Mouse (Mus musculus) CD4-positive naive resting alpha-beta T cell, adult 76 days (primary cell): Measurements from ENCODE around the gene Stip1. TPM values are rescaled to one million over a fixed set of nuclear protein-coding genes. Genes with fewer than 3 reads are reported as not detected.

Experiments
- total RNA-seq: library from RNA; stranded (reverse); gene quantifications from one replicate; pipeline ENCODE4 v1.2.4, GENCODE M21; 2023

Gene Stip1
- total RNA-seq, result 91.7 TPM

DNA sequence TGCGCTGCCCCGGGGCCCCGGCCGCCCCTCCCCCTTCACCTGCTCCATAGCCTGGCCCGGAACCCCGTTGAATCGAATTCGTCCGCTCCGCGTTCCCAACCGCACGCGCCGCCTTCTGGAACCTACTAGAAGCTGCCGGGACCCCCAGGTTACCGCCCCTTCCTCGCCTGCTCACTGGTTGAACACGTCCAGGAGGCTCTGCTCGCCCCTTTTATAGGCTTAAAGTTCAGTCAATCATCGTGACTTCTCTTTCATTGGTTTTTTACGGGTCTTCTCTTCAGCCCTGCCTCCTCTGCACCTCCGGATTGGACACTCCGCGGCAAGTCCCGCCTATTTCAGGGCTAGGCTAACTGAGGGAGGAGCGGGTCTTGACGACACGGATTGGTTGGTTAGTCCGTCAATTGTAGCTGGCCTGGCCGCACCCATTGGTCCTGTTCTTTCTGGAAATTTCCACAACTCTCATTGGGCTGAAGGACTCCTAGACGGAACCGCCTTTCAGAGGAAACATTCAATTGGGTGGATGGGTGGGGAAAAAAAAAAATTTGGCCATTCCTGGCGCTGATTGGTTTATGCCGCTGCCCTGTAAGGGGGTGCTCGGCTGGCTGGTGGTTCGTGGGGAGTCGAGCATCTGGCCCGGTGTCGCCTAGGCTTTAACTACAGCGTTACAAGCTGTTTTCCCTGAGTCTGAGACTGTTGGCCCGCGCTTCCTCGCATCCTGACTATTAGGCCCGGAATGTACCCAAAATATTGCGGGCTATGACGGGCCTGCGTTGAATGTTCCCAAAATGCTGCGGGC is at the start of gene Stip1:
Gene Stip1, minus strand, starts transcription at position 127 of the 796 bp plus-strand sequence.

DNA sequence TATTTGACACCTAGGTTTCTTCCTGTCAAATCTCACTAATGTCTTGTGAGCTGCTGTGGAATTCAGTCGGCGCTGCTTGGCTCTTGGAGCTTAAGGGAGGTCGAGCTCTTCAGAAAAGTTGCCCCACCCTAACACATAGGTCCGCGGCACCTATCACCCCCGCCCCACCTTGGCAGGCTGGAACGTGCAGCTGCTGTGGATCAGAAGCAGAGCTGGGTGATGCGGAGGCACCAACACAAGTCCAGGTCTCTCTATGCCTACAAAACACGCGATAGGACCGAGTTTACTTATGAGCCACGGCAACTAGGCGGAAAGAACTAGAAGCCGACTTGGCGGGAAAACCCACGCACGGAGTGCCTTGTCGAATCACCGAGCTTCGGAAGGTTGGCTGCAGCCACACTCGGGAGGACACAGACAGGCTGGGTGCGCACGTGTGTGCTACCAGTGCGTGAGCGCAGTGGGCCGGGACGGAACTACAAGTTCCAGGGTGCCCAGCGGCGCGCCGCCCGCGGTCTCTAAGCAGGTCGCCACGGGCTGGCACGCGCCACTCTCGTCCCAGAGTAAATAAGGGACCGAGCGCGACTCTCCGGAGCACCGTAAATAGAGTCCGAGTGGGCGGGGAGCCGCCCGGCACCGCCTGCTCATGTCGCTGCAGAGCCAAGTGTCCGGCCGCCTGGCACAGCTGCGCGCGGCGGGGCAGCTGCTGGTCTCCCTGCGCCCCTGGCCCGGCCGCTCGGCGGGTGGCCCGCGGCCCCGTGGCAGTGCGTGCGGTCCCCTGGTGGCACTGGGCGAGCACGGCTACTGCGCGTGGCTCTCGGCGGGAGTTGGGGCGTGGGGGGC is 16.7 kb upstream of the Stip1 start, which contains the start of gene Macrod1:
Gene Macrod1, plus strand, starts transcription at position 563 of the 840 bp plus-strand sequence.

DNA sequence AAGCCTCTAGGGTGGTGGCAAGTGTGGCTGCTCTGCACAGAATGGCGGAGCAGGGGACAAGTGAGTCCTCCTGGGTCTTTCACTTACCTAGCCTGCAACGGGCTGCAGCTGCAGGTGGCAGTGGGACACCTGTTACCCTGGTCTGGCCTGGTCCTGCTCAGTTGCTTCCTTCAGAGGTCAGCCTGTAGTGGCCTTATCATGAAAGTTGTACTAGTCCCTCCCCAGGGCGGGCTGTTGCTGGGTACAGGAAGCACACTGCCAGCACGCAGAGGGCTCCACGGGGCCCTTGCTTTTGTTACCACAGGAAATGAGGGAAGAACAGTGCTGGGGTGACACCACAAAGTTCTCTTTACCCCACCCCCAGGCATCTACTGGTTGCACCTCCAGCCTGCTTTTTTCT is 20.6 kb downstream of the Stip1 start, which contains the start of gene Fermt3:
Gene Fermt3, minus strand, starts transcription at position 279 of the 400 bp plus-strand sequence.

DNA sequence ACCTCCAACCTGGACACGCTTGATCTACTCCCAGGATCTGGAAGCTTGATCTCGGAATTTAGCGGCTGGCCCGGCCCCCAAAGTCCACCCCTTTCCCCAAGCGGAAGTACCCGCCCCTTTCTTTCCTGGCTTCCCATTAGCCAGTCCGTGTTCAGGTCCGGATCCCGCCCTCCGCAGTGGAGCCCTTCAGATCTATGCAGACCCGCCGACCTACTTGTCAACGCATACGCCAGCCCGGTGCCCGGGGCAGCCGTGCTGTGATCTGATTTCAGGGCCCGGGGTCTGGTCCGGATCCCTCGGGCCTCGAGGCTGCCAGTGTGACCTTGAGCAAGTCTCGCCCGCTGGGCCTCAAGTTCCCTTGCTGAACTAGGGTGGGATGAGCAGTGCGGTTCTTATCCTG is 43.8 kb downstream of the Stip1 start, which contains the start of the genes Nudt22 and Trpt1:
Gene Nudt22, minus strand, starts transcription at position 112 of the 400 bp plus-strand sequence.
Gene Trpt1, plus strand, starts transcription at position 126 of the 400 bp plus-strand sequence.

DNA sequence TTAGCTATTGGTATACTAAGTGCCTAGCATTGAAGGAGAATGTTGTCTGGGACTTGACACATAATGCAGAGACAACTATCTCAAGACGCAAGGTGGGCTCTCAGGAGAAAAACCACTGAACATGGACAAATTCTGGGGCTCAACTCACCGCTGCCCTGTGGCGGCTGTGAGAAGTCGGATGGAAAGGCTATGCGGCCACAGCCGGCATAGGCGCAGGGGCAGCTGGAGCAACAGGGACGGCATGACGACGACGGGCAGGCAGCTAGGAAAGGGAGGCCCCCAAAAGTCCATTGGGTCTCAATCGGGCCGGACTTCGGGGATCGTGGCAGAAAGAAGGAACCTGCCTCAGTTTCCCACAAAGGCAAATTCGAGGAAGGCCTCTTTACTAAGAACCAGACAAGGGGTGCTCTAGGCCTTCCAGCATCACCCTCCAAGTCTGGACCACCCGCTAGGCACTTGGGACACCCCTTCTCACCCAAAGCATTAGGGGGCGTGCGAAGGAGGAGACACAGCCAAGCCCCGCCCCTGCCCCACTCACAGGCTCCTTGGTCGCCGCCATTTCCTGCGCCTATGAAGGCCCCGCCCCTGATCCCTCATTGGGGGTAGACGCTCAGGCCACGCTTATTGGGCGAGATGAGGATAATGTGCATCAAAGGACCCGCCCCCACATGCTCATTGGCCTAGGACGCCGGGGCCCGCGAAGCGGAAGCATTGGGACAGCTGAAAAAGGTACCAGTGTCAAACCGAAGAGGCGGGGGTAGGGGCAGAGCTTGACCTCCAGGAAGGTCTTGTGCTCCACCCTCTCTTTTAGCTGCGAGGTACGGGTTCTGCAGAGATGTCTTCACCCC is 47.5 kb downstream of the Stip1 start, which contains the start of gene Dnajc4:
Gene Dnajc4, minus strand, starts transcription at position 562 of the 848 bp plus-strand sequence.

DNA sequence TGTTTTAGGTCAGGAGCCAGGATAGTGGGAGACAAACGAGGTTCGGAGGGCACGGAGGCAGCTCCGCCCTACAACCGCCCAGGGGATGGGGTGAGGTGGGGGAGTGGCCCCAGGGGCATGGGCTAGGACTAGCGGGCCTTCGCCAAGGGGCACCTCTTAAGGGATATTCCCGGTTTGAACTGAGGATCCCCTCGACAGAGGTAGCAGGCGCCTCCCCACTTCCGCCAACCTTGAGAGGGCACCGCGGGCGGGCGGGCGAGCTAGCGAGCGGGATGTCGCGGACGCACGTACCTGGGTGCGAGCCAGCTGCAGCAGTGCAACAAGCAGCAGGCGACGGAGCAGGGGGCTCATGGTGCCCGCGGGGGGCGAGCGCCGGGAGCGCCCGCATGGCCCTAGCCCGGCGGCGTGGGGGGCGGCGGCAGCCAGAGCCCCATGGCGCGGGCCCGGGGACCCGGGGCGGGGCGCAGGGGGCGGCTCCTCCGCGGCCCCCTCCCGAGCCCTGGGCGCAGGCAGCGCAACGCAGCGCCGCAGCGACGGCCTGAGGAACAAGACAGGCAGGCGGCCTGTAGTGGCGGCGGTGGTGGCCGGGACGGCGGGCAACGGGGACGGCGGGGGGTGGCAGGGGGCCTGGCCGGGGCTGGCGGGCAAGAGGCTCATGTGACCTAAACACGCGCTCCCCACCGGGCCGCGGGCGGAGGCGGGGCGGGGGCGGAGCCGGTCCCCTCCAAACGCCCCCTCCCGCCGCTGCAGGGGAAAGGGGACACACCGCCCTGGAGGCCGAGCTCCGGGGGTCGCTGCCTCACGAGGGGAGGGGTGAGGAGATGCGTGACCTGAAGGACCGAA is 52.5 kb downstream of the Stip1 start, which contains the start of gene Vegfb:
Gene Vegfb, minus strand, starts transcription at position 591 of the 843 bp plus-strand sequence.

DNA sequence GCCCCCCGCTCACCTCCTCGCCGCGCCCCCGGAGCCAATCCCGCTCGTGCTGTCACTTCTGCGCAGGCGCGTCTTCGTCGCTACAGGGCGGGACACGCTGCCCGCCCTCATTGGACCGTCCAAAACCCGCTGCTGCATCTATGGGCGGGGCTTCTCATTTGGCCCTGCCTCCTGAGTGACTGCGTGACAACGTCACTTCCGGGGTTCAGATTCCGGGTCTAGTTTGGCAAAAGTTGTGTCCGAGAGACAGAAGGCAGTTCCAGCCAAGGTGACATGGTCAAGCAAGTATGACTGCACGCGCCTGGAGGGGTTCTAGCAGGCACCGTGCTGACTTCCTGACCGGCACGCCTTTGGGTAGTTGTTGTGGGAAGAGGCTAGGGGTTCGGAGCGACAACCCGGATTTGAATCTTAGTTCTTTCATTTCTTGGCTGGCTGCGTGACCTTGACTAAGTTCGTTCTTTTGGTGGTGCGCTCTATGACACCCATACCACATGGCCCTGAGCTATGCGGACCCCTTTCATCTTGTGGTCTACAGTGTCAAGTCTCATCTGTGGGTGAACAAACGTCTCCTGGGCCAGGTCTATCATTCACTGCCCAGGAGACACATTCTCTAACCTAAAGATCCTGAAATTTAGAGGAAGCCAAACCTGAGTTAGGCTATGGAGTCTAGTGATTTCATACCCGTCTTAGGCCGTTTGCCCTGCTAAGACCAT is 59.2 kb downstream of the Stip1 start, which contains the start of gene Fkbp2:
Gene Fkbp2, minus strand, starts transcription at position 121 of the 713 bp plus-strand sequence.

DNA sequence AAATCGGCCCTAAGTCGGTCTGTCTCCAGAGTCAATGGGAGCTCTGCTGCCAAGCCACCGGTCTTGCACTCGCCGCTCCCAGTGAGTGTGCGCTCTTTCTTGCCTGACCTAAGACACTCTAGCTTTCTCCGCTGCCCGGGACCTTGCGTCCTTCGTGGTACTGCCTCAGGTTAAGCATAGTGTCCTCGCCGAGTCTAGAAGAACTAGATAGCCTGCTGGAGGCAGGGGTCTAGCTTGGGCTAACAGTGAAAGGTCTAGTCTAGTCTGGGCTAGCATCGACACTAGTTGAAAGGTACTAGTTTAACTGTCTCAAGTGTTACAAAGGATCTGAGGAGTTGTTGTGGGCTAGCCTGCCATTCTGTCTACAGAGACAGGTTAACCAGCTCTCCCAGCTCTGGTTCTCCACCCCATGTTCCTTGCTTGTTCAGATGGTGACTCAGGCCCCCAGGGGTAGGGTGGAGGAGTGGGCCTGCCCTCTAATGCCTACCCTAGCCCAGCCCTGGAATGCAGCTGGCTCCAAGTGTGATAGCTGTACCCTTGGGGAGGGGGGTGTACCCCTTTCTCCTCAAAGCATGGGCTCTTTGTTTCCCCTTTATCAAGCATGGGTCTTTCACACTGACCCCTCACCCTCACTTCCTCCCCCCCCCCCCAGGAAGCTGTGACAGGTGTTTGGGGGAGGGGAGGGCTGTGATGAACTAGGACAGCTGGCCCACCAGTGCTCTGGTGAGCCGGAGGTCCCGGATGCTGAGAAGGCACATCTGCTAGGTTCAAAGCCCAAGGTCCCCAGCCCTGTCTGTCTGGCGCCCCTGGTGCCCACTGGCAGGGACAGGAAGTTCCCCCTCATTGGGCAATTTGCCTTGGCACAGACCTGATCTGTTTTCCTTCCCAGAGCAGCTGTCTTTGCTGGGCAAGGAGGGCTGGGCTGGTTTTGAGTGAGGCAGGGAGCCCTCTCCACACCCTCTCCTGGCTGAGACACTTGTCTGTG is 63.9 kb downstream of the Stip1 start, which contains the start of gene Plcb3:
Gene Plcb3, minus strand, starts transcription at position 934 of the 985 bp plus-strand sequence.

DNA sequence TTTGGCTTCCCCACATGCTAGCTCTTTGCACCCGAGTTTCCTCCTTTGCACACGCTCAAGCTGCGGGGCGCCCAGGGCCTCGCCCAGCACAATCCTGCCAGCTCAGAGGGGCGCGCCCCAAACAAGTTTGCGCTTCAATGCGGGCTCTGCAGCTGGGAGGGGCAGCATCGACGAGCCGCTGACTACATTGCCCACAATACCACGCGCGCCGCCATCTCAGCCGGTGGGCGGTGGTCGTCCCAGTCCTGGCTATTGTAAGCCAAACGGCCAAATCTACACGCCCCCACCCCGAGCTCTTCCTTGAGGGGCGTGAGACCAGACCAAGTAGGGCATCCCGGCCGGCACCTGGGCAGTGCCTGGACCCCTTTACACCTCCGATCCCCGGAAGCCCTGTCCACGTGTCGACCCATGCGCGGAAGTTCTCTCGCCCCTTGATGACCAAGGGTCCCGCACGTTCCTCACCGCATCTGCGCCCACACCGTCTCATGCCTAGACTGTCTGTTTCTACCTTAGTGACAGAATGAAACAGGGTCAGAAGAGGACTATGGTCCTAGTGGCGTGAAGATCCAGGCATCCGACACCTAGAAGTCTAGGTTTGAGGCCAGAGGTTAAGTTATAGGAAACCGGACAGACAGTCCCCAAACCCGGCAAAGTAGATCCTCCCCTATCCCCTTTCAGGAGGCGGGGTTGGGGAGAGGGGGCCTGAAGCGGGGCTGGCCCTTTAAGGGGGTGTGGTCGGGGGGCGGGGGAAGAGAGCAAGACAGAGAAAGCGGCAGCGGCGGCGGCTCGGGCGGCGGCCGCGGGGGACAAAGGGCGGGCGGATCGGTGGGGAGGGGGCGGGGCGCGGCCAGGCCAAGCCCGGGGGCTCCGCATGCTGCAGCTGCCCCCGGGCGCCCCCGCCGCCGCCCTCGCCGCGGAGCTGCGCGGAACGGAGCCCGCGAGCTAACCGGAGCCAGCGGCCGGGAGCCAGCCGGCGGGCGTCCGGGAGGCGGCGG is 65.3 kb downstream of the Stip1 start, which contains the start of gene Ppp1r14b:
Gene Ppp1r14b, plus strand, starts transcription at position 758 of the 995 bp plus-strand sequence.

Other genes starting within 250 kb of the Stip1 start
- 26.8 TPM for gene Rps6ka4, start 199.3 kb downstream of the Stip1 start, total RNA-seq
- gene Ccdc88b, start 181.8 kb downstream of the Stip1 start, total RNA-seq, result 89.3 TPM
- 125 TPM for gene Trmt112, start 130.3 kb downstream of the Stip1 start, total RNA-seq
- 48.4 TPM for gene Prdx5, start 129.9 kb downstream of the Stip1 start, total RNA-seq
- gene Esrra, start 118.2 kb downstream of the Stip1 start, total RNA-seq, result 26.7 TPM
- gene Catsperz, start 114.6 kb downstream of the Stip1 start, total RNA-seq, result not detected
- gene Kcnk4, start 105.5 kb downstream of the Stip1 start, total RNA-seq, result 1.1 TPM
- gene Bad, start 98.1 kb downstream of the Stip1 start, total RNA-seq, result 10.2 TPM
- 7.0 TPM for gene Gpr137, start 97.5 kb downstream of the Stip1 start, total RNA-seq
- 93.3 TPM for gene Ppp1r14b, start 65.0 kb downstream of the Stip1 start, total RNA-seq
- 8.1 TPM for gene Plcb3, start 63.5 kb downstream of the Stip1 start, total RNA-seq
- gene Fkbp2, start 59.5 kb downstream of the Stip1 start, total RNA-seq, result 11.3 TPM
- 7.7 TPM for gene Vegfb, start 52.3 kb downstream of the Stip1 start, total RNA-seq
- 28.4 TPM for gene Dnajc4, start 47.4 kb downstream of the Stip1 start, total RNA-seq
- 5.1 TPM for gene Nudt22, start 43.9 kb downstream of the Stip1 start, total RNA-seq
- 2.1 TPM for gene Trpt1, start 43.8 kb downstream of the Stip1 start, total RNA-seq
- gene Fermt3, start 20.5 kb downstream of the Stip1 start, total RNA-seq, result 143 TPM
- 14.7 TPM for gene Macrod1, start 16.8 kb upstream of the Stip1 start, total RNA-seq
- gene Flrt1, start 65.8 kb upstream of the Stip1 start, total RNA-seq, result not detected
- gene Otub1, start 166.3 kb upstream of the Stip1 start, total RNA-seq, result 107 TPM
- 205 TPM for gene Cox8a, start 177.6 kb upstream of the Stip1 start, total RNA-seq
- gene Naa40, start 201.2 kb upstream of the Stip1 start, total RNA-seq, result 33.5 TPM
- 1.7 TPM for gene Rcor2, start 227.4 kb upstream of the Stip1 start, total RNA-seq